9 mouse cellular contexts compared by ENCODE assay signal in the genomic region with DNA sequence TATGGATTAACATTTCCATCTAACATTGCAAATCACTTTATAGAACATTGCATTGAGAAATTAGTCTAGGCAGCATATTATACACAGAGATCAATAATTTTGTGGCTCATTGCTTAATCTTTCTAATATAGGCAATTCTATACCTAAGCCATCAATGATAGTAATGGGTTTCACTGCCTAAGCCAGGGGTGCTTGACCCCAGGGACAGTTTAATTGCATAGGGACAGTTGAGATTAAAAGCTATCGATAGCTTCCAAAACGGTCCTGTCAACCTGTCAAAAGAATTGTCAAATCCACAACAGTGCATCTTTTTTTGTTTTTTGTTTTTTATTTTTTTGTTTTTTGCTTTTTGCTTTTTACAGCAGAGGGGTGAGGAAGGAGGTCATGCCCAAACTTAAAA. TPM values are rescaled to one million over a fixed set of nuclear protein-coding genes. Genes with fewer than 3 reads are reported as not detected.
DNase-seq lines count a peak whose midpoint lies in the region; ATAC-seq and TF ChIP-seq lines count a peak whose summit lies in the region.
"Had no signal": no experiment of that assay in that cellular context is flagged by ENCODE, and none has a peak within 500 bp of the region (broad histone marks: within the 10 kb centered on the region; RNA-seq: fewer than 3 reads in every experiment).

No protein-coding gene starts in this region.

- H3K4me3 ChIP-seq in heart, embryonic 15.5 days: peak overlapping the region; percentile 48; the same call in 1 of the 2 replicates
- H3K4me3 ChIP-seq in embryonic facial prominence, embryonic 14.5 days (ENCODE audit: low read depth, low read length): peak overlapping the region; percentile 37
- peak overlapping the region; percentile 47 for H3K4me3 ChIP-seq in hindbrain, postnatal 0 days (ENCODE audit: low read length)
- H3K4me3 ChIP-seq in midbrain, embryonic 15.5 days: peak overlapping the region; percentile 58

- no peak overlapping the region for H3K27ac ChIP-seq in heart, embryonic 15.5 days
- H3K27ac ChIP-seq in embryonic facial prominence, embryonic 14.5 days (replicated peaks; ENCODE audit: low read depth, low read length): no peak overlapping the region
- H3K27ac ChIP-seq in hindbrain, postnatal 0 days: peak overlapping the region; percentile 57; the same call in 1 of the 2 replicates
- peak overlapping the region; percentile 87; the same call in 1 of the 2 replicates for H3K27ac ChIP-seq in midbrain, embryonic 15.5 days

- 75% methylated on average over 2 of the region's 2 CpGs for WGBS in heart, embryonic 15.5 days
- 58% methylated on average over 2 of the region's 2 CpGs for WGBS in embryonic facial prominence, embryonic 14.5 days
- WGBS in hindbrain, postnatal 0 days: 53% methylated on average over 2 of the region's 2 CpGs
- 41% methylated on average over 2 of the region's 2 CpGs for whole genome bisulfite sequencing in midbrain, embryonic 15.5 days

- no peak for TF ChIP-seq CTCF in hindbrain, postnatal 0 days (IDR thresholded peaks at IDR 0.05; ENCODE audit: low read depth)

- H3K27me3 ChIP-seq in heart, embryonic 15.5 days: no peaks in the 10 kb centered on the region
- H3K27me3 ChIP-seq in embryonic facial prominence, embryonic 14.5 days (replicated peaks; ENCODE audit: control insufficient read depth, insufficient read depth, low read length): peaks cover 5% of the 10 kb centered on the region; the same call in 1 of the 2 replicates
- H3K27me3 ChIP-seq in hindbrain, postnatal 0 days (ENCODE audit: insufficient read depth, low read length): no peaks in the 10 kb centered on the region
- H3K27me3 ChIP-seq in midbrain, embryonic 15.5 days (replicated peaks): no peaks in the 10 kb centered on the region

- no peak for ATAC-seq in heart, embryonic 15.5 days (replicated peaks; ENCODE audit: insufficient number of reproducible peaks, insufficient read depth, low FRiP score, low read depth)
- ATAC-seq in embryonic facial prominence, embryonic 14.5 days (ENCODE audit: low read depth): no peak
- no peak for ATAC-seq in hindbrain, postnatal 0 days
- ATAC-seq in midbrain, embryonic 15.5 days (replicated peaks): peak; percentile 41

- no peak overlapping the region for H3K9ac ChIP-seq in heart, embryonic 15.5 days
- no peak overlapping the region for H3K9ac ChIP-seq in embryonic facial prominence, embryonic 14.5 days (ENCODE audit: low read depth, low read length)
- peak overlapping the region; percentile 50; the same call in 1 of the 2 replicates for H3K9ac ChIP-seq in hindbrain, postnatal 0 days (replicated peaks; ENCODE audit: low read length)
- H3K9ac ChIP-seq in midbrain, embryonic 15.5 days: peak overlapping the region; percentile 73; the same call in 1 of the 2 replicates

- DNase-seq in heart, adult 11 months: no peak
- DNase-seq in embryonic facial prominence, embryonic 14.5 days (ENCODE audit: low spot score): no peak
- DNase-seq in hindbrain, postnatal 0 days (ENCODE audit: low spot score): no peak
- DNase-seq in testis, postnatal 14 days (ENCODE audit: low spot score): no peak
- DNase-seq in adrenal gland, adult 8-10 months: no peak
- DNase-seq in right cerebral cortex, postnatal 10 days (ENCODE audit: low spot score in 2 of 2): no peak
- DNase-seq: lung, postnatal 14 days had no signal

- H3K4me2 ChIP-seq in heart, embryonic 15.5 days: peak overlapping the region; percentile 79; the same call in 1 of the 2 replicates
- peak overlapping the region; percentile 66 for H3K4me2 ChIP-seq in embryonic facial prominence, embryonic 14.5 days (ENCODE audit: low read depth, low read length)
- H3K4me2 ChIP-seq in hindbrain, postnatal 0 days (ENCODE audit: low read depth, low read length): peak overlapping the region; percentile 65
- peak overlapping the region; percentile 72 for H3K4me2 ChIP-seq in midbrain, embryonic 15.5 days

- H3K4me1 ChIP-seq in heart, embryonic 15.5 days (replicated peaks): peaks cover 6% of the 10 kb centered on the region; the same call in 1 of the 2 replicates
- H3K4me1 ChIP-seq in embryonic facial prominence, embryonic 14.5 days (ENCODE audit: control insufficient read depth, insufficient read depth, low read length): no peaks in the 10 kb centered on the region; the same call in none of the 2 replicates
- no peaks in the 10 kb centered on the region for H3K4me1 ChIP-seq in hindbrain, postnatal 0 days (ENCODE audit: insufficient read depth, low read length)
- H3K4me1 ChIP-seq in midbrain, embryonic 15.5 days: 0 out of 2 replicates have a peak, but pooled peaks cover 5% of the 10 kb centered on the region

- H3K36me3 ChIP-seq in heart, embryonic 15.5 days: no peaks in the 10 kb centered on the region
- no peaks in the 10 kb centered on the region for H3K36me3 ChIP-seq in embryonic facial prominence, embryonic 14.5 days (ENCODE audit: control insufficient read depth, insufficient read depth, low read length)
- no peaks in the 10 kb centered on the region for H3K36me3 ChIP-seq in hindbrain, postnatal 0 days (ENCODE audit: insufficient read depth, low read length)
- no peaks in the 10 kb centered on the region for H3K36me3 ChIP-seq in midbrain, embryonic 15.5 days (replicated peaks)

- H3K9me3 ChIP-seq in heart, embryonic 15.5 days (replicated peaks): no peaks in the 10 kb centered on the region
- no peaks in the 10 kb centered on the region for H3K9me3 ChIP-seq in embryonic facial prominence, embryonic 14.5 days (ENCODE audit: control insufficient read depth, low read length)
- no peaks in the 10 kb centered on the region for H3K9me3 ChIP-seq in hindbrain, postnatal 0 days (ENCODE audit: low read length)
- no peaks in the 10 kb centered on the region for H3K9me3 ChIP-seq in midbrain, embryonic 15.5 days

RNA-seq across cellular contexts. Expression of a gene that starts 58.5 kb away (rescaled TPM):
- polyA plus RNA-seq in heart, embryonic 15.5 days (2015; fragmentation: Nextera tagmentation; extraction: Ambion mirVana): 38.3 and 44.7 TPM in 2 replicates
- 28.8 TPM in 2 replicates for polyA plus RNA-seq in embryonic facial prominence, embryonic 14.5 days (2014; fragmentation: Nextera tagmentation; extraction: Ambion mirVana)
- 4.2 and 5.3 TPM in 2 replicates for total RNA-seq in hindbrain, postnatal 0 days (2014; rRNA removed)
- polyA plus RNA-seq in hindbrain, postnatal 0 days (2015; fragmentation: Nextera tagmentation; extraction: Ambion mirVana): 8.3 and 9.4 TPM in 2 replicates
- polyA plus RNA-seq in midbrain, embryonic 15.5 days (2015; fragmentation: Nextera tagmentation; extraction: Ambion mirVana): 15.1 and 20.4 TPM in 2 replicates
- total RNA-seq in adrenal gland, adult 8-10 months (2022): 10 to 100 TPM; 34.3 to 52.6 (median 40.5) TPM

Comparison
In these comparisons a context has a peak if more than half of its experiments do, and no peak if none do; other contexts are left out.
1. H3K27ac ChIP-seq: peak in hindbrain, postnatal 0 days (single experiment) and midbrain, embryonic 15.5 days (single experiment); none in heart, embryonic 15.5 days (single experiment) and embryonic facial prominence, embryonic 14.5 days (single experiment).
2. H3K9ac ChIP-seq: peak in hindbrain, postnatal 0 days (single experiment) and midbrain, embryonic 15.5 days (single experiment); none in heart, embryonic 15.5 days (single experiment) and embryonic facial prominence, embryonic 14.5 days (single experiment).
3. Peak in every context shown above with its lines, with median percentiles within 50 percentile points of each other: H3K4me2 ChIP-seq and H3K4me3 ChIP-seq.